Mouse (Mus musculus): ENCODE measurements at regions not wholly inside any gene's neighbourhood (a gene's known extent, or its start where the extent isn't known, plus 50 kb on each side); places are given as distances from the start of the nearest gene placed in this dataset.
"Not testable (repeated sequence)": the region's sequence is repeated elsewhere in the genome, so short reads cannot be mapped to it uniquely, and the experiment has no call there.

GRCm38 (mm10) chr5:97737339-97737738, 280.5 kb upstream of the Gk2 start:
- Histone ChIP-seq H3K4me2 (ENCODE audit: low read depth, low read length) (no peak overlapping the region), H3K9ac (replicated peaks) (no peak overlapping the region), H3K9me3 (ENCODE audit: low read length) (no peaks in the 10 kb centered on the region), H3K27ac (ENCODE audit: low read depth) (no peak overlapping the region), H3K4me3 (ENCODE audit: low read depth, low read length) (no peak overlapping the region), H3K27me3 (ENCODE audit: insufficient read depth, low read length) (no peaks in the 10 kb centered on the region), H3K36me3 (replicated peaks; ENCODE audit: insufficient read depth, low read length) (no peaks in the 10 kb centered on the region), H3K4me1 (ENCODE audit: insufficient read depth) (no peaks in the 10 kb centered on the region)
- 83% methylated on average over 2 of the region's 2 CpGs for WGBS (ENCODE audit: insufficient replicate concordance)
- TF ChIP-seq EP300 (IDR thresholded peaks at IDR 0.05; ENCODE audit: low read depth) = no peak
- TF ChIP-seq CTCF (IDR thresholded peaks at IDR 0.05; ENCODE audit: low read depth) = no peak
- DNase-seq (no peak), ATAC-seq (no peak)

DNA sequence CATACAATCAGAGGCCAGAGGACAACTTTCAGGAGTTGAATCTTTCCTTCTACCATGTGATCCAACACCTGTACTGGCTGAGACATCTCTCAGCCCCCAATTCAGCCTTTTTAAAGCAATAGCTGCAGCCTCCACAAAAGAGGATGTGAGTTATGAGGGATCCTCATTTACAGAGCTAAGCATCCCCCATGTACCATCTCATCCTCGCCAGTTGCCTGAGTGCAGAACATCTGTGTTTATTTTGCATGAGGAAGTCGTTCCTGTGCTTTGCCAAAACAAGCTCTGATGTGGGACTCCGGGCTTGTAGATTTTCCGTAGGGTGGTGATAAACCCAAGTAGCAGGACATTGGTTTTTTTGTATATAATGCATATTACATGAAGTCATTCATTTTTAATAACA, 274.1 kb upstream of the Gk2 start:
- H3K4me2 ChIP-seq (ENCODE audit: low read depth, low read length) = no peak overlapping the region
- no peaks in the 10 kb centered on the region for H3K4me1 ChIP-seq (ENCODE audit: insufficient read depth)
- H3K9ac ChIP-seq (replicated peaks) = no peak overlapping the region
- TF ChIP-seq CTCF (IDR thresholded peaks at IDR 0.05; ENCODE audit: low read depth) = no peak
- no peak for TF ChIP-seq EP300 (IDR thresholded peaks at IDR 0.05; ENCODE audit: low read depth)
- no peak overlapping the region for H3K4me3 ChIP-seq (ENCODE audit: low read depth, low read length)
- ATAC-seq (no peak), DNase-seq (no peak)
- H3K9me3 ChIP-seq (ENCODE audit: low read length) = no peaks in the 10 kb centered on the region
- no peaks in the 10 kb centered on the region for H3K27me3 ChIP-seq (ENCODE audit: insufficient read depth, low read length)
- H3K36me3 ChIP-seq (replicated peaks; ENCODE audit: insufficient read depth, low read length) = no peaks in the 10 kb centered on the region
- 43% methylated on average over 4 of the region's 4 CpGs for WGBS (ENCODE audit: insufficient replicate concordance)
- no peak overlapping the region for H3K27ac ChIP-seq (ENCODE audit: low read depth)

- not testable (repeated sequence) for H3K4me3 ChIP-seq (ENCODE audit: low read depth, low read length); H3K9me3 ChIP-seq (ENCODE audit: low read length); DNase-seq; H3K9ac ChIP-seq (replicated peaks); H3K4me2 ChIP-seq (ENCODE audit: low read depth, low read length); H3K4me1 ChIP-seq (ENCODE audit: insufficient read depth); H3K27me3 ChIP-seq (ENCODE audit: insufficient read depth, low read length); H3K36me3 ChIP-seq (replicated peaks; ENCODE audit: insufficient read depth, low read length); H3K27ac ChIP-seq (ENCODE audit: low read depth); ATAC-seq
- WGBS (ENCODE audit: insufficient replicate concordance) = 71% methylated on average over 4 of the region's 4 CpGs
Observed at GRCm38 (mm10) chr5:97719364-97719763, 262.5 kb upstream of the Gk2 start.

- H3K4me1 ChIP-seq (ENCODE audit: insufficient read depth) = no peaks in the 10 kb centered on the region
- no peak overlapping the region for H3K9ac ChIP-seq (replicated peaks)
- no peak overlapping the region for H3K4me3 ChIP-seq (ENCODE audit: low read depth, low read length)
- no peaks in the 10 kb centered on the region for H3K9me3 ChIP-seq (ENCODE audit: low read length)
- TF ChIP-seq EP300 (IDR thresholded peaks at IDR 0.05; ENCODE audit: low read depth) (no peak), CTCF (IDR thresholded peaks at IDR 0.05; ENCODE audit: low read depth) (no peak)
- DNase-seq (no peak), ATAC-seq (no peak)
- 62% methylated on average over 3 of the region's 3 CpGs for WGBS (ENCODE audit: insufficient replicate concordance)
- H3K27me3 ChIP-seq (ENCODE audit: insufficient read depth, low read length) = no peaks in the 10 kb centered on the region
- H3K36me3 ChIP-seq (replicated peaks; ENCODE audit: insufficient read depth, low read length) = no peaks in the 10 kb centered on the region
- H3K27ac ChIP-seq (ENCODE audit: low read depth) = no peak overlapping the region
- H3K4me2 ChIP-seq (ENCODE audit: low read depth, low read length) = no peak overlapping the region
Observed at GRCm38 (mm10) chr5:97705270-97705669, 248.4 kb upstream of the Gk2 start.

DNA sequence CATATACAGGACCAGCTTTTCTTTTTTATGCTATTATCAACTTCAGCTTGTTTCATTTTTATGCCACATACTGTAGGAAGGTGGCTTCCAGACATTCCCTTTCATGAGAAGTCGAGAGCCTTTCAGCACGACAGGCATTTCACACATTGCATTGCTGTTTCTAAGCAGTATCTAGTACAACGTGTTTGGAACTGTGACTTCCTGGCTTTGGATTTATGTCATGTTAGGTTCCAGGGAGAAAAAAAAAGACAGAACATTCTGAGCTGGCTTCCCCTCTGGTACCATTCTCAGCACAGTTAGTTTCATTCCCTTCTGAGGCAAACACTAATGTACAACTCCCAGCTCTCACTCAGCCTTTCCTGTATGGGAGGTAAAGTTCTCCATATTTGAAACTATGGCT, 243.7 kb upstream of the Gk2 start:
- Histone ChIP-seq H3K9ac (replicated peaks) (no peak overlapping the region), H3K27ac (ENCODE audit: low read depth) (no peak overlapping the region), H3K4me2 (ENCODE audit: low read depth, low read length) (no peak overlapping the region), H3K36me3 (replicated peaks; ENCODE audit: insufficient read depth, low read length) (no peaks in the 10 kb centered on the region), H3K4me3 (ENCODE audit: low read depth, low read length) (no peak overlapping the region), H3K27me3 (ENCODE audit: insufficient read depth, low read length) (no peaks in the 10 kb centered on the region), H3K4me1 (ENCODE audit: insufficient read depth) (no peaks in the 10 kb centered on the region), H3K9me3 (ENCODE audit: low read length) (no peaks in the 10 kb centered on the region)
- ATAC-seq (no peak), DNase-seq (no peak)
- 62% methylated on average over 3 of the region's 3 CpGs for WGBS (ENCODE audit: insufficient replicate concordance)
- TF ChIP-seq EP300 (IDR thresholded peaks at IDR 0.05; ENCODE audit: low read depth) (no peak), CTCF (IDR thresholded peaks at IDR 0.05; ENCODE audit: low read depth) (no peak)

DNA sequence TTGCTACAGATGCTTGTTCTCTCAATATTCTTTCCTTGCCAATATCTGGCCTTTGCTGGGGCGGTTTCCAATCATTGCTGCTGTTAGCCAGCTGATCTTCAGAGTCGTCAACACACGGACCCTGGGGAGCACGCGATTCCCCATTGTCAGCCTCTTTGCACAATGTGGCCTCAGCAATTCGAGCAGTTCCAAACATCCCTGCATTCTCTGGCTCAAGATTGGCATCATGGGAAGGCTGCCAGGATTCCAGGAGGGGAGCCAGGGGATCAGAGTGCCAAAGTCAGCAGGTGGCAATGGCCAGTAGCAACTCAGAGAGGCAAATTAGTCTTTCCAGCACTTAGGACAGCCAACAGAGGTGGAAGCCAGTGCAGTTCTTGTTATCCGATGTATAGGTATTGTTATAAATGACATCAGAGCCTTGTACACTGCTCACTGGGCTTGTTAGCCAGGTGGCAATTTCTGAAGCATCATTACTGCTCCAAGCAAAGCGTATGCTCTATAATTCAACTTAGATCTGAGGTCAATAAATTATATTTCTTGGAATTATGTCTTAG, 240.8 kb upstream of the Gk2 start:
- TF ChIP-seq CTCF (IDR thresholded peaks at IDR 0.05; ENCODE audit: low read depth) (no peak), EP300 (IDR thresholded peaks at IDR 0.05; ENCODE audit: low read depth) (no peak)
- Histone ChIP-seq H3K9me3 (ENCODE audit: low read length) (no peaks in the 10 kb centered on the region), H3K9ac (replicated peaks) (no peak overlapping the region), H3K27ac (ENCODE audit: low read depth) (no peak overlapping the region), H3K27me3 (ENCODE audit: insufficient read depth, low read length) (no peaks in the 10 kb centered on the region), H3K4me2 (ENCODE audit: low read depth, low read length) (no peak overlapping the region), H3K4me3 (ENCODE audit: low read depth, low read length) (no peak overlapping the region), H3K4me1 (ENCODE audit: insufficient read depth) (no peaks in the 10 kb centered on the region), H3K36me3 (replicated peaks; ENCODE audit: insufficient read depth, low read length) (no peaks in the 10 kb centered on the region)
- WGBS (ENCODE audit: insufficient replicate concordance) = 61% methylated on average over 8 of the region's 8 CpGs
- no peak for DNase-seq
- ATAC-seq = no peak

DNA sequence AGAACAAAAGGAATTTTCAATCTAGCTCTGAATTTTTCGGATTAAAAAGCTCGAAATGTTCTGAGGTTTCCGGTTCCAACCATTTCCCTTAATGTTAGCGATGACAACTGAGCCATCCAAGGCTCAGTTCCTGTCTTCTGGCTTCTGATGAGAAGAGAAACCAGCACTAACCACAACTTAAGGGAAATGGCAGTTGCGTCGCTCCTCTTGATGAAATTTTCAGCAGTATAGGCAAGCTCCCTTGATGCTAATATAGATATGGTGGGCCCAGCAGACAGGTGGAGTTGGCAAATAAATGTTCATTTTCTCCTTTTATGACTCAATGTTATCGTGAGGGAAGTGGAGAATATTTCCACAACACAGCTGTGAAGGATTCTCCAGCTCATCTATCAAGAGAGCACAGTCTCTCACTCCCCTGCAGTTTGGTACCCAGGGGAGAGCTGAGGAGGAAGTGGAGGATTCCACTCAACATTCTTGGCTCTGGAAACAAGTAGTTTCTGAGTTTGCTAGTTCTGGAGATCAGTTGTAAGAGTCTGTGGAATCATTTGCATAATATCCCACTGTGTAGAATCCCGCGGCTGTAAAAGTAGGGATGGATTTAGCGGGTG, 236.6 kb upstream of the Gk2 start:
- Histone ChIP-seq H3K4me3 (ENCODE audit: low read depth, low read length) (no peak overlapping the region), H3K36me3 (replicated peaks; ENCODE audit: insufficient read depth, low read length) (no peaks in the 10 kb centered on the region), H3K4me2 (ENCODE audit: low read depth, low read length) (no peak overlapping the region), H3K4me1 (ENCODE audit: insufficient read depth) (no peaks in the 10 kb centered on the region), H3K27me3 (ENCODE audit: insufficient read depth, low read length) (no peaks in the 10 kb centered on the region), H3K9me3 (ENCODE audit: low read length) (no peaks in the 10 kb centered on the region), H3K9ac (replicated peaks) (no peak overlapping the region), H3K27ac (ENCODE audit: low read depth) (no peak overlapping the region)
- no peak for ATAC-seq
- WGBS (ENCODE audit: insufficient replicate concordance) = 73% methylated on average over 10 of the region's 10 CpGs
- TF ChIP-seq EP300 (IDR thresholded peaks at IDR 0.05; ENCODE audit: low read depth) = no peak
- TF ChIP-seq CTCF (IDR thresholded peaks at IDR 0.05; ENCODE audit: low read depth) = no peak
- no peak for DNase-seq

Measured in liver, postnatal 0 days (tissue).